In the genomic region with DNA sequence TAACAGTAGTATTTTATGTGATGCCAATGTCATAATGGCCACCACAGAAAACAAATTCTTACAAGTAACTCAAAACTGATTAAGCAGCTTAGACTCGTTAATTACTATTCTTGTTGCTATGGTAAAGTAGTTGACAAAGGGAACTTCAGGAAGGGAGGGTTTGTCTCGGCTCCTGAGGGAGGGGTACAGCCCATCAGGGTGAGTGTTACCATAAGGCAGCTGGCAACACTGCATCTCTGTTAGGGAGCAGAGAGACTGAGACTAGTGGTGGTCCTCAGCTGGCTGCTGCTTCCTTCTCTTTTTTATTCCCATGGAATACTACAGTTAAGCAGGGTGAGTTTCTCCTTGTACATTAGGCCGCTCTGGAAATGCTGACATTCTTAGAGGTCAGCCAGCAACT, we compare ENCODE assay signal across 19 mouse cellular contexts.
A peak's percentile ranks its signal among the peaks of the same experiment; 100 is the strongest.
DNase-seq lines count a peak whose midpoint lies in the region; ATAC-seq and TF ChIP-seq lines count a peak whose summit lies in the region.
"Had no signal": no experiment of that assay in that cellular context is flagged by ENCODE, and none has a peak within 500 bp of the region (broad histone marks: within the 10 kb centered on the region; RNA-seq: fewer than 3 reads in every experiment).

No protein-coding gene starts in this region.

- 32% methylated on average over 3 of the region's 3 CpGs for WGBS in forebrain, embryonic 13.5 days
- WGBS in forebrain, postnatal 0 days, result 27% methylated on average over 3 of the region's 3 CpGs

- peaks cover 5% of the 10 kb centered on the region; the same call in 1 of the 2 replicates for H3K4me1 ChIP-seq in forebrain, embryonic 13.5 days
- no peaks in the 10 kb centered on the region for H3K4me1 ChIP-seq in forebrain, postnatal 0 days (ENCODE audit: insufficient read depth)
- H3K4me1 ChIP-seq: embryonic facial prominence, embryonic 10.5 days had no signal

- no peak overlapping the region for H3K27ac ChIP-seq in forebrain, embryonic 13.5 days
- no peak overlapping the region for H3K27ac ChIP-seq in forebrain, postnatal 0 days (ENCODE audit: low read depth, low read length)
- H3K27ac ChIP-seq: embryonic facial prominence, embryonic 10.5 days had no signal

- no peaks in the 10 kb centered on the region for H3K9me3 ChIP-seq in forebrain, embryonic 13.5 days (replicated peaks)
- no peaks in the 10 kb centered on the region for H3K9me3 ChIP-seq in forebrain, postnatal 0 days (ENCODE audit: low read length)
- H3K9me3 ChIP-seq: embryonic facial prominence, embryonic 10.5 days had no signal

- intact Hi-C loops in heart, postnatal 10 days (cut with DNase I), result no loop called here
- intact Hi-C loops in heart, postnatal 36 days (cut with DNase I), result no loop called here

- DNase-seq in heart, postnatal 10 days, result peak; percentile 8 to 13
- no peak for DNase-seq in heart, postnatal 36 days
- DNase-seq in retina, postnatal 1 day, result peak; percentile 15
- DNase-seq in retina, embryonic 14.5 days (ENCODE audit: low spot score), result no peak
- DNase-seq in forebrain, postnatal 0 days, result no peak
- DNase-seq in cerebellum, postnatal 10 days, result no peak
- no peak for DNase-seq in lung, postnatal 4 days
- DNase-seq: adrenal gland, adult 2 months; adrenal gland, postnatal 25 days; cerebellum, adult 11 months; cerebellum, adult 8-10 months; cerebellum, postnatal 36 days; gastrocnemius, postnatal 36 days; heart, adult 11 months; heart, postnatal 14 days; kidney, adult 11 months had no signal

- peak; percentile 73 for ATAC-seq in forebrain, embryonic 13.5 days
- peak; percentile 47; the same call in 1 of the 2 replicates for ATAC-seq in forebrain, postnatal 0 days
- ATAC-seq: hindbrain, embryonic 16.5 days had no signal

- no peak overlapping the region for H3K4me2 ChIP-seq in forebrain, embryonic 13.5 days
- no peak overlapping the region for H3K4me2 ChIP-seq in forebrain, postnatal 0 days (ENCODE audit: low read depth)

- H3K36me3 ChIP-seq in forebrain, embryonic 13.5 days (ENCODE audit: poor library complexity, severe bottlenecking), result no peaks in the 10 kb centered on the region
- peaks cover 11% of the 10 kb centered on the region for H3K36me3 ChIP-seq in forebrain, postnatal 0 days (ENCODE audit: insufficient read depth)
- H3K36me3 ChIP-seq: embryonic facial prominence, embryonic 10.5 days had no signal

- H3K27me3 ChIP-seq in forebrain, embryonic 13.5 days, result no peaks in the 10 kb centered on the region
- no peaks in the 10 kb centered on the region for H3K27me3 ChIP-seq in forebrain, postnatal 0 days (ENCODE audit: insufficient read depth, low read length)

- H3K4me3 ChIP-seq in forebrain, embryonic 13.5 days, result no peak overlapping the region
- H3K4me3 ChIP-seq in forebrain, postnatal 0 days (ENCODE audit: low read depth, low read length), result no peak overlapping the region
- H3K4me3 ChIP-seq: embryonic facial prominence, embryonic 10.5 days had no signal

- TF ChIP-seq CTCF in forebrain, postnatal 0 days (IDR thresholded peaks at IDR 0.05; ENCODE audit: low read depth), result no peak

- H3K9ac ChIP-seq in forebrain, embryonic 13.5 days, result no peak overlapping the region
- H3K9ac ChIP-seq in forebrain, postnatal 0 days, result no peak overlapping the region

Comparison
In these comparisons a context has a peak if more than half of its experiments do, and no peak if none do; other contexts are left out.
1. DNase-seq: peak in heart, postnatal 10 days (2 of 2) and retina, postnatal 1 day (single experiment); none in heart, postnatal 36 days (0 of 2), retina, embryonic 14.5 days (single experiment), forebrain, postnatal 0 days (single experiment), cerebellum, postnatal 10 days (0 of 2) and lung, postnatal 4 days (0 of 2).